Mouse (Mus musculus): Measurements from ENCODE around the gene Iqcf1. TPM values are rescaled to one million over a fixed set of nuclear protein-coding genes. Genes with fewer than 3 reads are reported as not detected.
"Not testable (repeated sequence)": the region's sequence is repeated elsewhere in the genome, so short reads cannot be mapped to it uniquely, and the experiment has no call there.

Gene Iqcf1
- polyA plus RNA-seq, 3 experiments from 2014 or later: not detected

GRCm38 (mm10) chr9:106483606-106484005 is 16.2 kb upstream of the Iqcf1 start:
- ATAC-seq: no peak

GRCm38 (mm10) chr9:106485076-106485475 is 14.7 kb upstream of the Iqcf1 start:
- ATAC-seq: no peak

- not testable (repeated sequence) for ATAC-seq
Measured at GRCm38 (mm10) chr9:106487602-106488001, 12.2 kb upstream of the Iqcf1 start.

- ATAC-seq: no peak
Measured at GRCm38 (mm10) chr9:106501846-106502245, 2.1 kb downstream of the Iqcf1 start.

- ATAC-seq: no peak
Measured at GRCm38 (mm10) chr9:106504246-106504645, 4.5 kb downstream of the Iqcf1 start.

GRCm38 (mm10) chr9:106509356-106509755 is 9.6 kb downstream of the Iqcf1 start:
- ATAC-seq: no peak

- ATAC-seq: no peak
Measured at GRCm38 (mm10) chr9:106512729-106513450, 13.1 kb downstream of the Iqcf1 start.

- no peak for ATAC-seq
Measured at GRCm38 (mm10) chr9:106513566-106513965, 13.8 kb downstream of the Iqcf1 start.

GRCm38 (mm10) chr9:106514273-106514672 is 14.5 kb downstream of the Iqcf1 start, which contains the start of gene Iqcf5:
Gene Iqcf5, plus strand, starts transcription at chr9:106514573.
- no peak for ATAC-seq

GRCm38 (mm10) chr9:106519433-106519832 is 19.7 kb downstream of the Iqcf1 start:
- ATAC-seq: no peak

- ATAC-seq: no peak
Measured at GRCm38 (mm10) chr9:106519909-106520308, 20.1 kb downstream of the Iqcf1 start.

GRCm38 (mm10) chr9:106531833-106532232 is 32.1 kb downstream of the Iqcf1 start:
- ATAC-seq: no peak

GRCm38 (mm10) chr9:106534296-106534695 is 34.5 kb downstream of the Iqcf1 start:
- ATAC-seq: no peak

- no peak for ATAC-seq
Measured at GRCm38 (mm10) chr9:106534975-106535374, 35.2 kb downstream of the Iqcf1 start.

Other genes with a start within 250 kb of the Iqcf1 start
- gene Poc1a, start 218.9 kb upstream of the Iqcf1 start, polyA plus RNA-seq (2017; shearing (Covaris generic)): 10 to 100 TPM in 1 of 3 experiments, 1 to 10 TPM in 2; 3.6 to 21.4 (median 4.8) TPM
- 10 to 100 TPM; 20.2 to 22.2 (median 21.4) TPM for gene Dusp7, start 131.3 kb upstream of the Iqcf1 start, polyA plus RNA-seq (2017; shearing (Covaris generic))
- gene Rpl29, start 70.5 kb upstream of the Iqcf1 start, polyA plus RNA-seq (2017; shearing (Covaris generic)): 1,000 to 10,000 TPM; 1,038 to 1,832 (median 1,102) TPM
- gene Acy1, start 61.6 kb upstream of the Iqcf1 start, polyA plus RNA-seq (2017; shearing (Covaris generic)): 10 to 100 TPM in 1 of 3 experiments, 1 to 10 TPM in 2; 8.9 to 14.6 (median 9.4) TPM
- gene Abhd14b, start 52.5 kb upstream of the Iqcf1 start, polyA plus RNA-seq (2017; shearing (Covaris generic)): 10 to 100 TPM in 2 of 3 experiments, 1 to 10 TPM in 1; 6.3 to 17.6 (median 12.6) TPM
- gene Abhd14a, start 52.3 kb upstream of the Iqcf1 start, polyA plus RNA-seq (2017; shearing (Covaris generic)): 10 to 100 TPM in 2 of 3 experiments, 1 to 10 TPM in 1; 8.1 to 14.9 (median 14.4) TPM
- 1 to 10 TPM; 4.1 to 5.0 (median 4.4) TPM for gene Pcbp4, start 46.7 kb upstream of the Iqcf1 start, polyA plus RNA-seq (2017; shearing (Covaris generic))
- gene Gpr62, start 34.0 kb upstream of the Iqcf1 start, polyA plus RNA-seq (2017; shearing (Covaris generic)): not detected
- gene Rrp9, start 24.0 kb upstream of the Iqcf1 start, polyA plus RNA-seq (2017; shearing (Covaris generic)): 10 to 100 TPM; 21.5 to 34.6 (median 29.4) TPM
- gene Parp3, start 23.0 kb upstream of the Iqcf1 start, polyA plus RNA-seq (2017; shearing (Covaris generic)): 10 to 100 TPM; 32.4 to 68.7 (median 54.1) TPM
- gene Iqcf5, start 14.6 kb downstream of the Iqcf1 start, polyA plus RNA-seq (2017; shearing (Covaris generic)): not detected
- gene Iqcf3, start 61.7 kb downstream of the Iqcf1 start, polyA plus RNA-seq (2017; shearing (Covaris generic)): not detected
- gene Iqcf4, start 71.0 kb downstream of the Iqcf1 start, polyA plus RNA-seq (2017; shearing (Covaris generic)): not detected
- gene Iqcf6, start 126.6 kb downstream of the Iqcf1 start, polyA plus RNA-seq (2017; shearing (Covaris generic)): not detected
- gene Grm2, start 156.1 kb downstream of the Iqcf1 start, polyA plus RNA-seq (2017; shearing (Covaris generic)): not detected
- 10 to 100 TPM; 23.1 to 36.9 (median 34.4) TPM for gene Tex264, start 186.0 kb downstream of the Iqcf1 start, polyA plus RNA-seq (2017; shearing (Covaris generic))